Mouse (Mus musculus) megakaryocyte, embryonic 14.5 days (primary cell): Measurements from ENCODE around the gene Spice1.

Source experiments
- FLI1 ChIP-seq: IDR thresholded peaks from 2 replicates; pipeline ENCODE4 v1.6.1; 2012; ENCODE audit warnings: low read length, inconsistent platforms, mixed read lengths
- GATA1 ChIP-seq: IDR thresholded peaks from 3 replicates; pipeline ENCODE4 v1.6.1; 2012; ENCODE audit warnings: mixed read lengths, low read length, inconsistent platforms, borderline replicate concordance

DNA sequence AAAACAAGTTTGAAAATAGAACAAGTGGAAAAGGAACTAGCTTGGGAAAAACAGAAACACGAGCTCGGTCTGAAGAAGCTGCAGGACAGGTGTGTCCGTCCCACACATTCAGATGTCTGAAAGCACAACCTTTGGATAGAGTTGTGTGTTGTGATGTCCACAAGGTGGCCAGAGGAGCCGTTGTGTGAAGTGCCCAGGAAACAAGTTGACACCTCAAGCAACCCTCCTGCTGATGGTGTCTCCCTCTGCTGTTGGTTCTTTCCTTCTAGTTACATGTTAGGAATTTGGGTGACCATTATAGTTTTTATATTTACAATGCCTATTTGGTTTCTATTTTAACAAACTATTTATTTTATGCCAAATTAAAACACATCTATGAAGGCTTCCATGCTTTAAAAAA lies 88.6 kb downstream of the Spice1 start:
- no peak for TF ChIP-seq GATA1
- no peak for TF ChIP-seq FLI1
